Mouse (Mus musculus) lung, embryonic 14.5 days (tissue): ENCODE results near the gene Ampd3. TPM values are rescaled to one million over a fixed set of nuclear protein-coding genes. Genes with fewer than 3 reads are reported as not detected.

ENCODE experiments used
- ATAC-seq: fragments of 200-750 bp; cut with Nextera tagmentation; 2 replicates; pipeline ENCODE4 v1.8.0; 2017; ENCODE audit warnings: mild to moderate bottlenecking, moderate TSS enrichment, moderate library complexity; ENCODE audit not compliant: insufficient read depth
- DNase-seq: peaks from one replicate; pipeline ENCODE4 v3.0.0-alpha.2; 2015
- H3K27ac ChIP-seq: fragments of 300-500 bp; sonication (generic); 2 replicates; pipeline ENCODE4 v1.5.1; 2014; ENCODE audit warnings: low read depth, mild to moderate bottlenecking, moderate library complexity
- H3K27me3 ChIP-seq: fragments of 300-500 bp; sonication (generic); 2 replicates; pipeline ENCODE4 v1.6.1; 2014; ENCODE audit warnings: low read length, control low read depth; ENCODE audit not compliant: insufficient read depth
- H3K36me3 ChIP-seq: fragments of 300-500 bp; sonication (generic); 2 replicates; pipeline ENCODE4 v1.6.1; 2014; ENCODE audit warnings: control low read depth; ENCODE audit not compliant: insufficient read depth
- H3K4me1 ChIP-seq: fragments of 300-500 bp; sonication (generic); 2 replicates; pipeline ENCODE4 v1.6.1; 2014; ENCODE audit warnings: antibody characterized with exemption, control low read depth; ENCODE audit not compliant: insufficient read depth
- H3K4me2 ChIP-seq: fragments of 300-500 bp; sonication (generic); 2 replicates; pipeline ENCODE4 v1.6.1; 2014; ENCODE audit warnings: mild to moderate bottlenecking
- H3K4me3 ChIP-seq: fragments of 300-500 bp; sonication (generic); 2 replicates; pipeline ENCODE4 v1.5.1; 2014; ENCODE audit warnings: low read depth, low read length
- H3K9ac ChIP-seq: fragments of 300-500 bp; sonication (generic); 2 replicates; pipeline ENCODE4 v1.6.1; 2014
- H3K9me3 ChIP-seq: fragments of 300-500 bp; sonication (generic); 2 replicates; pipeline ENCODE4 v1.6.1; 2016; ENCODE audit warnings: low read depth, low read length, control low read depth
- CTCF ChIP-seq: IDR thresholded peaks from 2 replicates; pipeline ENCODE4 v1.5.1; 2016; ENCODE audit warnings: antibody characterized with exemption, low read depth
- WGBS: fragments of 180-500 bp; shearing (Covaris S2); extraction: QIAGEN DNeasy Blood & Tissue Kit; methylation state at CpG from one replicate; pipeline ENCODE4 v1.1.7; 2014; 5-methylcytosine and 5-hydroxymethylcytosine counted together
- polyA plus RNA-seq: library from polyadenylated mRNA; unstranded; fragments of >200 nt; fragmentation: Nextera tagmentation; extraction: Ambion mirVana; gene quantifications from 2 replicates; pipeline ENCODE4 v1.2.1, GENCODE M21; 2014

The Ampd3 gene
- polyA plus RNA-seq, 1 experiment from 2014 or later = 1.4 TPM

GRCm38 (mm10) chr7:110731091-110731967 lies 36.7 kb upstream of the Ampd3 start:
- H3K4me2 ChIP-seq = no peak overlapping the region
- no peak for DNase-seq
- no peaks in the 10 kb centered on the region for H3K9me3 ChIP-seq
- H3K27ac ChIP-seq = no peak overlapping the region
- no peaks in the 10 kb centered on the region for H3K36me3 ChIP-seq
- no peak for TF ChIP-seq CTCF
- WGBS = 68% methylated on average over 6 of the region's 6 CpGs
- no peak for ATAC-seq
- H3K27me3 ChIP-seq = no peaks in the 10 kb centered on the region
- H3K4me3 ChIP-seq = no peak overlapping the region
- no peak overlapping the region for H3K9ac ChIP-seq
- no peaks in the 10 kb centered on the region for H3K4me1 ChIP-seq

- H3K4me3 ChIP-seq = no peak overlapping the region
- no peaks in the 10 kb centered on the region for H3K27me3 ChIP-seq
- no peak for ATAC-seq
- DNase-seq = no peak
- 82% methylated on average over 12 of the region's 12 CpGs for WGBS
- H3K4me1 ChIP-seq = no peaks in the 10 kb centered on the region
- no peaks in the 10 kb centered on the region for H3K9me3 ChIP-seq
- no peak overlapping the region for H3K4me2 ChIP-seq
- H3K27ac ChIP-seq = no peak overlapping the region
- TF ChIP-seq CTCF = no peak
- H3K36me3 ChIP-seq = no peaks in the 10 kb centered on the region
- no peak overlapping the region for H3K9ac ChIP-seq
Observed at GRCm38 (mm10) chr7:110732001-110732632, 35.9 kb upstream of the Ampd3 start.

- no peaks in the 10 kb centered on the region for H3K9me3 ChIP-seq
- H3K27ac ChIP-seq = no peak overlapping the region
- WGBS = 40% methylated on average over 2 of the region's 2 CpGs
- 0 out of 2 replicates have a peak, but pooled peaks cover 6% of the 10 kb centered on the region for H3K4me1 ChIP-seq
- no peaks in the 10 kb centered on the region for H3K27me3 ChIP-seq
- DNase-seq (no peak), ATAC-seq (no peak)
- no peak overlapping the region for H3K4me3 ChIP-seq
- H3K9ac ChIP-seq = no peak overlapping the region
- peak; percentile 21; the same call in 1 of the 2 replicates for TF ChIP-seq CTCF
- H3K36me3 ChIP-seq = no peaks in the 10 kb centered on the region
- no peak overlapping the region for H3K4me2 ChIP-seq
Observed at GRCm38 (mm10) chr7:110736914-110737313, 31.1 kb upstream of the Ampd3 start.

- no peak for ATAC-seq
- peak overlapping the region; percentile 20; the same call in 1 of the 2 replicates for H3K27ac ChIP-seq
- WGBS = 32% methylated on average over 5 of the region's 5 CpGs
Observed at GRCm38 (mm10) chr7:110739764-110740163, 28.2 kb upstream of the Ampd3 start.

GRCm38 (mm10) chr7:110740188-110740587 lies 27.8 kb upstream of the Ampd3 start:
- 55% methylated on average over 2 of the region's 2 CpGs for WGBS
- DNase-seq (peak; percentile 47), ATAC-seq (no peak)

More at GRCm38 (mm10) chr7:110739764-110740163, 28.2 kb upstream of the Ampd3 start:
- no peaks in the 10 kb centered on the region for H3K27me3 ChIP-seq
- H3K4me2 ChIP-seq = no peak overlapping the region
- DNase-seq = peak; percentile 20
- 0 out of 2 replicates have a peak, but pooled peaks cover 6% of the 10 kb centered on the region for H3K4me1 ChIP-seq
- H3K9me3 ChIP-seq = no peaks in the 10 kb centered on the region
- TF ChIP-seq CTCF = no peak
- H3K9ac ChIP-seq = no peak overlapping the region
- no peaks in the 10 kb centered on the region for H3K36me3 ChIP-seq
- H3K4me3 ChIP-seq = no peak overlapping the region

GRCm38 (mm10) chr7:110742022-110742421 lies 26.0 kb upstream of the Ampd3 start:
- no peak overlapping the region for H3K9ac ChIP-seq
- H3K27ac ChIP-seq = no peak overlapping the region
- DNase-seq (no peak), ATAC-seq (no peak)
- no peak overlapping the region for H3K4me2 ChIP-seq
- 85% methylated on average over 5 of the region's 5 CpGs for WGBS
- H3K36me3 ChIP-seq = no peaks in the 10 kb centered on the region
- no peaks in the 10 kb centered on the region for H3K27me3 ChIP-seq
- H3K4me3 ChIP-seq = no peak overlapping the region
- 0 out of 2 replicates have a peak, but pooled peaks cover 6% of the 10 kb centered on the region for H3K4me1 ChIP-seq
- TF ChIP-seq CTCF = no peak
- H3K9me3 ChIP-seq = no peaks in the 10 kb centered on the region

More at GRCm38 (mm10) chr7:110740188-110740587, 27.8 kb upstream of the Ampd3 start:
- TF ChIP-seq CTCF = no peak
- Histone ChIP-seq H3K4me2 (no peak overlapping the region), H3K36me3 (no peaks in the 10 kb centered on the region), H3K4me1 (0 out of 2 replicates have a peak, but pooled peaks cover 6% of the 10 kb centered on the region), H3K4me3 (no peak overlapping the region), H3K27me3 (no peaks in the 10 kb centered on the region), H3K9ac (no peak overlapping the region), H3K9me3 (no peaks in the 10 kb centered on the region), H3K27ac (no peak overlapping the region)

GRCm38 (mm10) chr7:110746087-110746562 lies 21.9 kb upstream of the Ampd3 start:
- ATAC-seq (no peak), DNase-seq (no peak)
- TF ChIP-seq CTCF = no peak
- H3K4me2 ChIP-seq = no peak overlapping the region
- H3K4me1 ChIP-seq = no peaks in the 10 kb centered on the region
- H3K36me3 ChIP-seq = no peaks in the 10 kb centered on the region
- WGBS = 71% methylated on average over 5 of the region's 5 CpGs
- H3K9me3 ChIP-seq = no peaks in the 10 kb centered on the region
- no peak overlapping the region for H3K4me3 ChIP-seq
- H3K27me3 ChIP-seq = no peaks in the 10 kb centered on the region
- no peak overlapping the region for H3K9ac ChIP-seq
- H3K27ac ChIP-seq = no peak overlapping the region
